Mouse (Mus musculus) limb, embryonic 10.5 days (tissue): ENCODE results near the gene P2rx4. TPM values are rescaled to one million over a fixed set of nuclear protein-coding genes. Genes with fewer than 3 reads are reported as not detected.
"Not testable (repeated sequence)": the region's sequence is repeated elsewhere in the genome, so short reads cannot be mapped to it uniquely, and the experiment has no call there.

Experiments used
- DNase-seq: peaks from one replicate; pipeline ENCODE4 v3.0.0-alpha.2; 2017; ENCODE audit warnings: low spot score
- H3K27ac ChIP-seq: fragments of 300-500 bp; sonication (generic); 2 replicates; pipeline ENCODE4 v1.5.1; 2016; ENCODE audit warnings: mild to moderate bottlenecking
- H3K27me3 ChIP-seq: fragments of 300-500 bp; sonication (generic); 2 replicates; pipeline ENCODE4 v1.6.1; 2016; ENCODE audit warnings: low read depth, mild to moderate bottlenecking; ENCODE audit not compliant: poor library complexity, severe bottlenecking
- H3K36me3 ChIP-seq: fragments of 300-500 bp; sonication (generic); 2 replicates; pipeline ENCODE4 v1.6.1; 2016; ENCODE audit warnings: mild to moderate bottlenecking, moderate library complexity
- H3K4me1 ChIP-seq: fragments of 300-500 bp; sonication (generic); 2 replicates; pipeline ENCODE4 v1.6.1; 2016
- H3K4me3 ChIP-seq: fragments of 300-500 bp; sonication (generic); 2 replicates; pipeline ENCODE4 v1.5.1; 2016; ENCODE audit warnings: mild to moderate bottlenecking, moderate library complexity
- H3K9me3 ChIP-seq: fragments of 300-500 bp; sonication (generic); replicated peaks from 2 replicates; pipeline ENCODE4 v1.6.1; 2016; ENCODE audit warnings: mild to moderate bottlenecking
- WGBS: fragments of 180-500 bp; shearing (Covaris S2); methylation state at CpG from one replicate; pipeline ENCODE4 v1.1.7; 2016; 5-methylcytosine and 5-hydroxymethylcytosine counted together
- polyA plus RNA-seq: library from polyadenylated mRNA; unstranded; fragments of >200 nt; fragmentation: Nextera tagmentation; extraction: Ambion mirVana; gene quantifications from 2 replicates; pipeline ENCODE4 v1.2.1, GENCODE M21; 2016

P2rx4 gene
- polyA plus RNA-seq, result 3.5 and 4.1 TPM in 2 replicates

GRCm38 (mm10) chr5:122707276-122708181 lies at the start of gene P2rx4:
Gene P2rx4 (plus strand): TSS chr5:122707544.
- peaks cover 18% of the 10 kb centered on the region for H3K4me1 ChIP-seq
- DNase-seq, result peak; percentile 82
- H3K36me3 ChIP-seq, result no peaks in the 10 kb centered on the region
- 1% methylated on average over 66 of the region's 66 CpGs for WGBS
- H3K4me3 ChIP-seq, result peak within 1 kb of the TSS; percentile 78
- 0 out of 2 replicates have a peak, but pooled peaks cover 3% of the 10 kb centered on the region for H3K27me3 ChIP-seq
- H3K27ac ChIP-seq, result peak within 1 kb of the TSS; percentile 87
- H3K9me3 ChIP-seq, result no peaks in the 10 kb centered on the region

GRCm38 (mm10) chr5:122662501-122662900 lies 44.8 kb upstream of the P2rx4 start:
- H3K27me3 ChIP-seq, result no peaks in the 10 kb centered on the region
- no peaks in the 10 kb centered on the region for H3K9me3 ChIP-seq
- no peak for DNase-seq
- H3K27ac ChIP-seq, result no peak overlapping the region
- no peak overlapping the region for H3K4me3 ChIP-seq
- no peaks in the 10 kb centered on the region for H3K36me3 ChIP-seq
- peaks cover 11% of the 10 kb centered on the region for H3K4me1 ChIP-seq
- 93% methylated on average over 6 of the region's 6 CpGs for WGBS

GRCm38 (mm10) chr5:122665036-122665435 lies 42.3 kb upstream of the P2rx4 start:
- no peaks in the 10 kb centered on the region for H3K9me3 ChIP-seq
- 70% methylated on average over 5 of the region's 5 CpGs for WGBS
- H3K27me3 ChIP-seq, result no peaks in the 10 kb centered on the region
- peaks cover 11% of the 10 kb centered on the region for H3K4me1 ChIP-seq
- H3K4me3 ChIP-seq, result no peak overlapping the region
- no peak overlapping the region for H3K27ac ChIP-seq
- H3K36me3 ChIP-seq, result no peaks in the 10 kb centered on the region
- DNase-seq, result no peak

- Histone ChIP-seq H3K27ac (no peak overlapping the region), H3K27me3 (no peaks in the 10 kb centered on the region), H3K4me3 (no peak overlapping the region), H3K36me3 (no peaks in the 10 kb centered on the region), H3K9me3 (no peaks in the 10 kb centered on the region), H3K4me1 (peaks cover 10% of the 10 kb centered on the region)
- 84% methylated on average over 15 of the region's 15 CpGs for WGBS
- DNase-seq, result no peak
These were observed 38.1 kb upstream of the P2rx4 start for GRCm38 (mm10) chr5:122668981-122669897.

- DNase-seq, H3K36me3 ChIP-seq: not testable (repeated sequence)
- 81% methylated on average over 7 of the region's 7 CpGs for WGBS
These were observed 35.7 kb upstream of the P2rx4 start for GRCm38 (mm10) chr5:122671641-122672040.

GRCm38 (mm10) chr5:122672298-122672697 lies 35.0 kb upstream of the P2rx4 start:
- Histone ChIP-seq H3K27me3 (no peaks in the 10 kb centered on the region), H3K9me3 (no peaks in the 10 kb centered on the region), H3K4me3 (no peak overlapping the region), H3K27ac (no peak overlapping the region), H3K36me3 (no peaks in the 10 kb centered on the region), H3K4me1 (no peaks in the 10 kb centered on the region)
- 89% methylated on average over 5 of the region's 5 CpGs for WGBS
- DNase-seq, result no peak

More at GRCm38 (mm10) chr5:122671641-122672040, 35.7 kb upstream of the P2rx4 start:
- not testable (repeated sequence) for H3K27ac ChIP-seq, H3K4me1 ChIP-seq, H3K4me3 ChIP-seq, H3K27me3 ChIP-seq, H3K9me3 ChIP-seq

- WGBS, result 85% methylated on average over 8 of the region's 8 CpGs
- no peak overlapping the region for H3K4me3 ChIP-seq
- no peaks in the 10 kb centered on the region for H3K27me3 ChIP-seq
These were observed 31.3 kb upstream of the P2rx4 start for GRCm38 (mm10) chr5:122676002-122676401.

GRCm38 (mm10) chr5:122677983-122678382 lies 29.4 kb upstream of the P2rx4 start:
- no peak for DNase-seq
- H3K27ac ChIP-seq, result no peak overlapping the region
- H3K9me3 ChIP-seq, result no peaks in the 10 kb centered on the region
- H3K4me3 ChIP-seq, result no peak overlapping the region
- 98% methylated on average over 9 of the region's 9 CpGs for WGBS
- H3K4me1 ChIP-seq, result no peaks in the 10 kb centered on the region
- no peaks in the 10 kb centered on the region for H3K27me3 ChIP-seq
- no peaks in the 10 kb centered on the region for H3K36me3 ChIP-seq

More at GRCm38 (mm10) chr5:122676002-122676401, 31.3 kb upstream of the P2rx4 start:
- no peak for DNase-seq
- Histone ChIP-seq H3K27ac (no peak overlapping the region), H3K4me1 (no peaks in the 10 kb centered on the region), H3K9me3 (no peaks in the 10 kb centered on the region), H3K36me3 (no peaks in the 10 kb centered on the region)

- no peak overlapping the region for H3K4me3 ChIP-seq
- DNase-seq, result no peak
- H3K9me3 ChIP-seq, result no peaks in the 10 kb centered on the region
- H3K27me3 ChIP-seq, result no peaks in the 10 kb centered on the region
- H3K27ac ChIP-seq, result no peak overlapping the region
- no peaks in the 10 kb centered on the region for H3K4me1 ChIP-seq
- WGBS, result 91% methylated on average over 8 of the region's 8 CpGs
- no peaks in the 10 kb centered on the region for H3K36me3 ChIP-seq
These were observed 27.5 kb upstream of the P2rx4 start for GRCm38 (mm10) chr5:122679881-122680280.

GRCm38 (mm10) chr5:122681276-122681675 lies 26.1 kb upstream of the P2rx4 start:
- H3K4me1 ChIP-seq, result no peaks in the 10 kb centered on the region
- WGBS, result 83% methylated on average over 12 of the region's 12 CpGs

GRCm38 (mm10) chr5:122683926-122684325 lies 23.4 kb upstream of the P2rx4 start:
- DNase-seq, result no peak
- Histone ChIP-seq H3K27me3 (no peaks in the 10 kb centered on the region), H3K4me3 (no peak overlapping the region), H3K36me3 (no peaks in the 10 kb centered on the region), H3K4me1 (no peaks in the 10 kb centered on the region), H3K9me3 (no peaks in the 10 kb centered on the region), H3K27ac (no peak overlapping the region)
- WGBS, result 83% methylated on average over 10 of the region's 10 CpGs

More at GRCm38 (mm10) chr5:122681276-122681675, 26.1 kb upstream of the P2rx4 start:
- no peaks in the 10 kb centered on the region for H3K27me3 ChIP-seq
- DNase-seq, result no peak
- H3K4me3 ChIP-seq, result no peak overlapping the region
- no peak overlapping the region for H3K27ac ChIP-seq
- no peaks in the 10 kb centered on the region for H3K9me3 ChIP-seq
- no peaks in the 10 kb centered on the region for H3K36me3 ChIP-seq

- H3K27ac ChIP-seq, result no peak overlapping the region
- H3K4me3 ChIP-seq, result no peak overlapping the region
- H3K36me3 ChIP-seq, result no peaks in the 10 kb centered on the region
- no peaks in the 10 kb centered on the region for H3K4me1 ChIP-seq
- no peak for DNase-seq
- no peaks in the 10 kb centered on the region for H3K9me3 ChIP-seq
- no peaks in the 10 kb centered on the region for H3K27me3 ChIP-seq
- 92% methylated on average over 4 of the region's 4 CpGs for WGBS
These were observed 20.0 kb upstream of the P2rx4 start for GRCm38 (mm10) chr5:122687391-122687790.
